Mouse (Mus musculus) limb, embryonic 11.5 days (tissue): ENCODE results near the gene Sectm1a. TPM values are rescaled to one million over a fixed set of nuclear protein-coding genes. Genes with fewer than 3 reads are reported as not detected.
"Not testable (repeated sequence)": the region's sequence is repeated elsewhere in the genome, so short reads cannot be mapped to it uniquely, and the experiment has no call there.

Source experiments
- ATAC-seq: fragments of 200-750 bp; cut with Nextera tagmentation; 2 replicates; pipeline ENCODE4 v1.8.0; 2017; ENCODE audit warnings: low read depth; ENCODE audit not compliant: insufficient number of reproducible peaks, low FRiP score, low TSS enrichment
- DNase-seq: peaks from one replicate; pipeline ENCODE4 v3.0.0-alpha.2; 2015; ENCODE audit warnings: low spot score
- H3K27ac ChIP-seq: fragments of 300-500 bp; sonication (generic); replicated peaks from 2 replicates; pipeline ENCODE4 v1.5.1; 2014; ENCODE audit warnings: low read depth, mild to moderate bottlenecking, low read length
- H3K27me3 ChIP-seq: fragments of 300-500 bp; sonication (generic); 2 replicates; pipeline ENCODE4 v1.6.1; 2014; ENCODE audit warnings: mild to moderate bottlenecking, low read length, mixed read lengths; ENCODE audit not compliant: control insufficient read depth, insufficient read depth
- H3K36me3 ChIP-seq: fragments of 300-500 bp; sonication (generic); 2 replicates; pipeline ENCODE4 v1.6.1; 2014; ENCODE audit warnings: mild to moderate bottlenecking, low read length, moderate library complexity, mixed read lengths; ENCODE audit not compliant: control insufficient read depth, insufficient read depth
- H3K4me1 ChIP-seq: fragments of 300-500 bp; sonication (generic); 2 replicates; pipeline ENCODE4 v1.6.1; 2014; ENCODE audit warnings: low read length, mixed read lengths; ENCODE audit not compliant: control insufficient read depth, insufficient read depth
- H3K4me2 ChIP-seq: fragments of 300-500 bp; sonication (generic); 2 replicates; pipeline ENCODE4 v1.6.1; 2014; ENCODE audit warnings: low read depth, mild to moderate bottlenecking, moderate library complexity; ENCODE audit not compliant: severe bottlenecking
- H3K4me3 ChIP-seq: fragments of 300-500 bp; sonication (generic); 2 replicates; pipeline ENCODE4 v1.5.1; 2014; ENCODE audit warnings: low read depth, low read length
- H3K9ac ChIP-seq: fragments of 300-500 bp; sonication (generic); 2 replicates; pipeline ENCODE4 v1.6.1; 2014; ENCODE audit warnings: mild to moderate bottlenecking, low read length
- H3K9me3 ChIP-seq: fragments of 300-500 bp; sonication (generic); 2 replicates; pipeline ENCODE4 v1.6.1; 2016; ENCODE audit warnings: low read length; ENCODE audit not compliant: control insufficient read depth
- WGBS: fragments of 180-500 bp; shearing (Covaris S2); extraction: QIAGEN DNeasy Blood & Tissue Kit; methylation state at CpG from one replicate; pipeline ENCODE4 v1.1.7; 2014; 5-methylcytosine and 5-hydroxymethylcytosine counted together
- polyA plus RNA-seq: library from polyadenylated mRNA; unstranded; fragments of >200 nt; fragmentation: Nextera tagmentation; extraction: Ambion mirVana; gene quantifications from 2 replicates; pipeline ENCODE4 v1.2.1, GENCODE M21; 2014

Gene Sectm1a
- polyA plus RNA-seq, 1 experiment from 2014 or later = not detected

- Histone ChIP-seq H3K27ac (no peak within 1 kb of the TSS), H3K27me3 (no peaks in the 10 kb centered on the region), H3K9me3 (no peaks in the 10 kb centered on the region), H3K4me3 (no peak within 1 kb of the TSS), H3K9ac (no peak within 1 kb of the TSS), H3K4me1 (no peaks in the 10 kb centered on the region), H3K36me3 (no peaks in the 10 kb centered on the region), H3K4me2 (no peak within 1 kb of the TSS)
- DNase-seq (no peak), ATAC-seq (no peak)
- 89% methylated on average over 3 of the region's 3 CpGs for WGBS
These were observed 37.6 kb upstream of the Sectm1a start, which contains the start of gene Tex19.2 for GRCm38 (mm10) chr11:121118577-121118976. Gene Tex19.2, minus strand, starts transcription at chr11:121118677.

GRCm38 (mm10) chr11:121118106-121118505 lies 37.1 kb upstream of the Sectm1a start:
- H3K4me2 ChIP-seq = no peak overlapping the region
- H3K27me3 ChIP-seq = no peaks in the 10 kb centered on the region
- ATAC-seq (no peak), DNase-seq (no peak)
- H3K36me3 ChIP-seq = no peaks in the 10 kb centered on the region
- no peak overlapping the region for H3K27ac ChIP-seq
- WGBS = 89% methylated on average over 18 of the region's 18 CpGs
- H3K9me3 ChIP-seq = no peaks in the 10 kb centered on the region
- no peak overlapping the region for H3K9ac ChIP-seq
- H3K4me3 ChIP-seq = no peak overlapping the region
- H3K4me1 ChIP-seq = no peaks in the 10 kb centered on the region

GRCm38 (mm10) chr11:121112091-121112775 lies 31.2 kb upstream of the Sectm1a start:
- WGBS = 80% methylated on average over 5 of the region's 5 CpGs

GRCm38 (mm10) chr11:121111601-121112000 lies 30.6 kb upstream of the Sectm1a start:
- no peaks in the 10 kb centered on the region for H3K27me3 ChIP-seq
- ATAC-seq (no peak), DNase-seq (no peak)
- H3K27ac ChIP-seq = no peak overlapping the region
- no peak overlapping the region for H3K9ac ChIP-seq
- H3K4me2 ChIP-seq = no peak overlapping the region
- no peaks in the 10 kb centered on the region for H3K4me1 ChIP-seq
- WGBS = 100% methylated on average over 1 of the region's 1 CpGs
- H3K9me3 ChIP-seq = no peaks in the 10 kb centered on the region
- H3K36me3 ChIP-seq = no peaks in the 10 kb centered on the region
- no peak overlapping the region for H3K4me3 ChIP-seq

More at GRCm38 (mm10) chr11:121112091-121112775, 31.2 kb upstream of the Sectm1a start:
- Histone ChIP-seq H3K36me3 (no peaks in the 10 kb centered on the region), H3K9ac (no peak overlapping the region), H3K4me2 (no peak overlapping the region), H3K27ac (no peak overlapping the region), H3K4me1 (no peaks in the 10 kb centered on the region), H3K4me3 (no peak overlapping the region), H3K27me3 (no peaks in the 10 kb centered on the region), H3K9me3 (no peaks in the 10 kb centered on the region)
- DNase-seq (no peak), ATAC-seq (no peak)

GRCm38 (mm10) chr11:121111051-121111450 lies 30.0 kb upstream of the Sectm1a start:
- Histone ChIP-seq H3K27me3 (no peaks in the 10 kb centered on the region), H3K4me3 (no peak overlapping the region), H3K36me3 (no peaks in the 10 kb centered on the region), H3K27ac (no peak overlapping the region), H3K4me1 (no peaks in the 10 kb centered on the region), H3K4me2 (no peak overlapping the region), H3K9me3 (no peaks in the 10 kb centered on the region), H3K9ac (no peak overlapping the region)
- 89% methylated on average over 3 of the region's 3 CpGs for WGBS
- DNase-seq (no peak), ATAC-seq (no peak)

GRCm38 (mm10) chr11:121109986-121110385 lies 29.0 kb upstream of the Sectm1a start:
- Histone ChIP-seq H3K4me2 (no peak overlapping the region), H3K27ac (no peak overlapping the region), H3K4me3 (no peak overlapping the region), H3K9me3 (no peaks in the 10 kb centered on the region), H3K4me1 (no peaks in the 10 kb centered on the region), H3K9ac (no peak overlapping the region), H3K27me3 (no peaks in the 10 kb centered on the region), H3K36me3 (no peaks in the 10 kb centered on the region)
- ATAC-seq (no peak), DNase-seq (no peak)
- 19% methylated on average over 2 of the region's 2 CpGs for WGBS

- Histone ChIP-seq H3K4me2 (no peak overlapping the region), H3K27me3 (no peaks in the 10 kb centered on the region), H3K9ac (no peak overlapping the region), H3K36me3 (no peaks in the 10 kb centered on the region), H3K4me3 (no peak overlapping the region), H3K9me3 (no peaks in the 10 kb centered on the region), H3K4me1 (no peaks in the 10 kb centered on the region), H3K27ac (no peak overlapping the region)
- WGBS = 76% methylated on average over 9 of the region's 9 CpGs
- no peak for DNase-seq
- ATAC-seq = no peak
These were observed 27.0 kb upstream of the Sectm1a start for GRCm38 (mm10) chr11:121108061-121108460.

GRCm38 (mm10) chr11:121107242-121107641 lies 26.2 kb upstream of the Sectm1a start:
- H3K36me3 ChIP-seq, H3K27me3 ChIP-seq, ATAC-seq, H3K9me3 ChIP-seq, H3K27ac ChIP-seq, DNase-seq, H3K4me1 ChIP-seq, H3K4me2 ChIP-seq, H3K4me3 ChIP-seq, H3K9ac ChIP-seq: not testable (repeated sequence)
- WGBS = 86% methylated on average over 1 of the region's 1 CpGs
